Mouse (Mus musculus): Measurements from ENCODE around the gene Cuedc1. TPM values are rescaled to one million over a fixed set of nuclear protein-coding genes. Genes with fewer than 3 reads are reported as not detected.

Cuedc1 gene
- total and polyA plus RNA-seq, 2 experiments from 2014 or later = 37.5 to 38.8 TPM

- no peak for TF ChIP-seq CTCF (IDR thresholded peaks at IDR 0.05)
- peak overlapping the region; percentile 96 for H3K9ac ChIP-seq (replicated peaks; ENCODE audit: low read length, poor library complexity, severe bottlenecking)
- 2% methylated on average over 8 of the region's 8 CpGs for WGBS
- H3K9me3 ChIP-seq (ENCODE audit: low read length) = no peaks in the 10 kb centered on the region
- no peaks in the 10 kb centered on the region for H3K27me3 ChIP-seq (ENCODE audit: insufficient read depth, low read length)
- DNase-seq (ENCODE audit: low spot score) = peak; percentile 40
- peak overlapping the region; percentile 96 for H3K4me2 ChIP-seq (ENCODE audit: low read depth, low read length, poor library complexity, severe bottlenecking)
- peaks cover 7% of the 10 kb centered on the region; the same call in 1 of the 2 replicates for H3K4me1 ChIP-seq (ENCODE audit: insufficient read depth, low read length)
- no peaks in the 10 kb centered on the region for H3K36me3 ChIP-seq (ENCODE audit: insufficient read depth, low read length)
- no peak for ATAC-seq (ENCODE audit: low FRiP score)
- peak overlapping the region; percentile 94 for H3K27ac ChIP-seq (ENCODE audit: low read depth, low read length)
- H3K4me3 ChIP-seq (ENCODE audit: low read depth, low read length) = peak overlapping the region; percentile 60
These were observed 30.7 kb upstream of the Cuedc1 start for GRCm38 (mm10) chr11:88067191-88067585.

- TF ChIP-seq CTCF (IDR thresholded peaks at IDR 0.05) = peak; percentile 20; the same call in 1 of the 2 replicates
- Histone ChIP-seq H3K4me1 (ENCODE audit: insufficient read depth, low read length) (peaks cover 7% of the 10 kb centered on the region; the same call in 1 of the 2 replicates), H3K27ac (ENCODE audit: low read depth, low read length) (peak within 1 kb of the TSS; percentile 94), H3K27me3 (ENCODE audit: insufficient read depth, low read length) (no peaks in the 10 kb centered on the region), H3K9ac (replicated peaks; ENCODE audit: low read length, poor library complexity, severe bottlenecking) (peak within 1 kb of the TSS; percentile 96), H3K9me3 (ENCODE audit: low read length) (no peaks in the 10 kb centered on the region), H3K4me3 (ENCODE audit: low read depth, low read length) (peak within 1 kb of the TSS; percentile 60), H3K36me3 (ENCODE audit: insufficient read depth, low read length) (no peaks in the 10 kb centered on the region), H3K4me2 (ENCODE audit: low read depth, low read length, poor library complexity, severe bottlenecking) (peak within 1 kb of the TSS; percentile 96)
- DNase-seq (ENCODE audit: low spot score) (peak; percentile 85), ATAC-seq (ENCODE audit: low FRiP score) (peak; percentile 90)
- 0% methylated on average over 25 of the region's 81 CpGs for WGBS
These were observed 30.1 kb upstream of the Cuedc1 start, which contains the start of gene Vezf1 for GRCm38 (mm10) chr11:88067586-88068410. Gene Vezf1 (plus strand): TSS chr11:88068279.

- H3K9ac ChIP-seq (replicated peaks; ENCODE audit: low read length, poor library complexity, severe bottlenecking) = peak overlapping the region; percentile 96
- peak overlapping the region; percentile 94 for H3K27ac ChIP-seq (ENCODE audit: low read depth, low read length)
- H3K27me3 ChIP-seq (ENCODE audit: insufficient read depth, low read length) = no peaks in the 10 kb centered on the region
- peak overlapping the region; percentile 96 for H3K4me2 ChIP-seq (ENCODE audit: low read depth, low read length, poor library complexity, severe bottlenecking)
- H3K4me3 ChIP-seq (ENCODE audit: low read depth, low read length) = peak overlapping the region; percentile 60
- H3K36me3 ChIP-seq (ENCODE audit: insufficient read depth, low read length) = no peaks in the 10 kb centered on the region
- peaks cover 7% of the 10 kb centered on the region; the same call in 1 of the 2 replicates for H3K4me1 ChIP-seq (ENCODE audit: insufficient read depth, low read length)
- DNase-seq (ENCODE audit: low spot score) (peak; percentile 34), ATAC-seq (ENCODE audit: low FRiP score) (peak; percentile 77)
- WGBS = under 1% methylated on average over 69 of the region's 92 CpGs
- H3K9me3 ChIP-seq (ENCODE audit: low read length) = no peaks in the 10 kb centered on the region
- TF ChIP-seq CTCF (IDR thresholded peaks at IDR 0.05) = no peak
These were observed 29.2 kb upstream of the Cuedc1 start for GRCm38 (mm10) chr11:88068411-88069245.

- H3K27ac ChIP-seq (ENCODE audit: low read depth, low read length) = peak overlapping the region; percentile 94
- H3K4me1 ChIP-seq (ENCODE audit: insufficient read depth, low read length) = peaks cover 7% of the 10 kb centered on the region; the same call in 1 of the 2 replicates
- no peaks in the 10 kb centered on the region for H3K27me3 ChIP-seq (ENCODE audit: insufficient read depth, low read length)
- peak overlapping the region; percentile 96 for H3K4me2 ChIP-seq (ENCODE audit: low read depth, low read length, poor library complexity, severe bottlenecking)
- H3K9me3 ChIP-seq (ENCODE audit: low read length) = no peaks in the 10 kb centered on the region
- ATAC-seq (ENCODE audit: low FRiP score) (no peak), DNase-seq (ENCODE audit: low spot score) (no peak)
- WGBS = under 1% methylated on average over 12 of the region's 12 CpGs
- H3K9ac ChIP-seq (replicated peaks; ENCODE audit: low read length, poor library complexity, severe bottlenecking) = peak overlapping the region; percentile 96
- no peak for TF ChIP-seq CTCF (IDR thresholded peaks at IDR 0.05)
- H3K4me3 ChIP-seq (ENCODE audit: low read depth, low read length) = peak overlapping the region; percentile 60
- H3K36me3 ChIP-seq (ENCODE audit: insufficient read depth, low read length) = no peaks in the 10 kb centered on the region
These were observed 28.6 kb upstream of the Cuedc1 start for GRCm38 (mm10) chr11:88069246-88069570.

- DNase-seq (ENCODE audit: low spot score) = no peak
- H3K4me1 ChIP-seq (ENCODE audit: insufficient read depth, low read length) = peaks cover 7% of the 10 kb centered on the region; the same call in 1 of the 2 replicates
These were observed 27.5 kb upstream of the Cuedc1 start for GRCm38 (mm10) chr11:88070392-88070791.

More at GRCm38 (mm10) chr11:88070392-88070791, 27.5 kb upstream of the Cuedc1 start:
- H3K9ac ChIP-seq (replicated peaks; ENCODE audit: low read length, poor library complexity, severe bottlenecking) = no peak overlapping the region
- H3K4me2 ChIP-seq (ENCODE audit: low read depth, low read length, poor library complexity, severe bottlenecking) = peak overlapping the region; percentile 96
- H3K9me3 ChIP-seq (ENCODE audit: low read length) = no peaks in the 10 kb centered on the region
- no peaks in the 10 kb centered on the region for H3K36me3 ChIP-seq (ENCODE audit: insufficient read depth, low read length)
- no peak for ATAC-seq (ENCODE audit: low FRiP score)
- peak overlapping the region; percentile 60 for H3K4me3 ChIP-seq (ENCODE audit: low read depth, low read length)
- WGBS = 2% methylated on average over 4 of the region's 4 CpGs
- TF ChIP-seq CTCF (IDR thresholded peaks at IDR 0.05) = no peak
- no peak overlapping the region for H3K27ac ChIP-seq (ENCODE audit: low read depth, low read length)
- no peaks in the 10 kb centered on the region for H3K27me3 ChIP-seq (ENCODE audit: insufficient read depth, low read length)

Measured in midbrain, postnatal 0 days (tissue).